Mouse (Mus musculus): ENCODE results near the gene Tango6. TPM values are rescaled to one million over a fixed set of nuclear protein-coding genes. Genes with fewer than 3 reads are reported as not detected.

Gene Tango6
- 10.3 TPM for polyA plus RNA-seq (2021)

- peak; percentile 87 for TF ChIP-seq CTCF (IDR thresholded peaks at IDR 0.05)
- ATAC-seq, result peak; percentile 95
- in situ Hi-C loops (cut with MboI; ENCODE audit: low pct_unique_long_range_greater_than_20kb), result no loop called here
- H3K27me3 ChIP-seq, result no peaks in the 10 kb centered on the region
- DNase-seq (ENCODE audit: low read depth, low spot score), result peak; percentile 27
- ChIA-PET CTCF (interaction anchor here (1.8 kb wide), 1 partner anchor 11 kb away, joined by 6 read pairs; no protein-coding TSS in a partner anchor), POLR2A (interaction anchor here (0.6 kb wide), 1 partner anchor 172 kb away, joined by 5 read pairs; no protein-coding TSS in a partner anchor)
Measured at GRCm38 (mm10) chr8:106682971-106683668, at the start of gene Tango6. Tango6 (plus strand) TSS chr8:106683068.

GRCm38 (mm10) chr8:106633361-106634158 lies 49.3 kb upstream of the Tango6 start:
- no peak for TF ChIP-seq CTCF (IDR thresholded peaks at IDR 0.05)

GRCm38 (mm10) chr8:106635284-106635683 lies 47.6 kb upstream of the Tango6 start:
- ChIA-PET POLR2A (no interaction called here), CTCF (no interaction called here)
- no peak for TF ChIP-seq CTCF (IDR thresholded peaks at IDR 0.05)
- no peak for ATAC-seq
- H3K27me3 ChIP-seq, result no peaks in the 10 kb centered on the region
- in situ Hi-C loops (cut with MboI; ENCODE audit: low pct_unique_long_range_greater_than_20kb), result no loop called here
- DNase-seq (ENCODE audit: low read depth, low spot score), result no peak

More at GRCm38 (mm10) chr8:106633361-106634158, 49.3 kb upstream of the Tango6 start:
- ATAC-seq (no peak), DNase-seq (ENCODE audit: low read depth, low spot score) (no peak)
- ChIA-PET POLR2A (interaction anchor here (0.6 to 1.0 kb wide), 2 partner anchors 41 to 70 kb away, joined by 3 read pairs; no protein-coding TSS in a partner anchor), CTCF (interaction anchor here (1.3 kb wide), 1 partner anchor 10 kb away, joined by 6 read pairs; no protein-coding TSS in a partner anchor)
- no peaks in the 10 kb centered on the region for H3K27me3 ChIP-seq
- in situ Hi-C loops (cut with MboI; ENCODE audit: low pct_unique_long_range_greater_than_20kb), result no loop called here

GRCm38 (mm10) chr8:106637446-106637845 lies 45.4 kb upstream of the Tango6 start:
- H3K27me3 ChIP-seq, result no peaks in the 10 kb centered on the region
- ATAC-seq (no peak), DNase-seq (ENCODE audit: low read depth, low spot score) (no peak)
- TF ChIP-seq CTCF (IDR thresholded peaks at IDR 0.05), result no peak
- ChIA-PET CTCF (interaction anchor here (1.8 kb wide), 1 partner anchor 8 kb away, joined by 7 read pairs; no protein-coding TSS in a partner anchor), POLR2A (no interaction called here)
- in situ Hi-C loops (cut with MboI; ENCODE audit: low pct_unique_long_range_greater_than_20kb), result no loop called here

GRCm38 (mm10) chr8:106638768-106639295 lies 44.0 kb upstream of the Tango6 start:
- ATAC-seq (no peak), DNase-seq (ENCODE audit: low read depth, low spot score) (no peak)
- no peaks in the 10 kb centered on the region for H3K27me3 ChIP-seq
- ChIA-PET POLR2A (no interaction called here), CTCF (interaction anchor here (1.8 kb wide), 1 partner anchor 10 kb away, joined by 7 read pairs; no protein-coding TSS in a partner anchor)
- in situ Hi-C loops (cut with MboI; ENCODE audit: low pct_unique_long_range_greater_than_20kb), result no loop called here
- no peak for TF ChIP-seq CTCF (IDR thresholded peaks at IDR 0.05)

GRCm38 (mm10) chr8:106640212-106640611 lies 42.7 kb upstream of the Tango6 start:
- TF ChIP-seq CTCF (IDR thresholded peaks at IDR 0.05), result no peak
- POLR2A ChIA-PET, result interaction anchor here (0.8 kb wide), 1 partner anchor 10 kb away, joined by 3 read pairs; no protein-coding TSS in a partner anchor
- DNase-seq (ENCODE audit: low read depth, low spot score), result no peak
- CTCF ChIA-PET, result interaction anchor here (0.9 to 8.6 kb wide), 2 partner anchors 14 to 80 kb away, joined by 3 to 81 read pairs; no protein-coding TSS in a partner anchor
- ATAC-seq, result no peak
- in situ Hi-C loops (cut with MboI; ENCODE audit: low pct_unique_long_range_greater_than_20kb), result loop anchor here (5.0 kb wide), 1 partner anchor 78 kb away; no protein-coding TSS in a partner anchor
- H3K27me3 ChIP-seq, result no peaks in the 10 kb centered on the region

GRCm38 (mm10) chr8:106640921-106641320 lies 41.9 kb upstream of the Tango6 start:
- H3K27me3 ChIP-seq, result no peaks in the 10 kb centered on the region
- no peak for ATAC-seq
- DNase-seq (ENCODE audit: low read depth, low spot score), result no peak
- CTCF ChIA-PET, result interaction anchor here (1.1 to 8.6 kb wide), 5 partner anchors 11 to 104 kb away, joined by 3 to 81 read pairs (median 4); no protein-coding TSS in a partner anchor
- in situ Hi-C loops (cut with MboI; ENCODE audit: low pct_unique_long_range_greater_than_20kb), result loop anchor here (5.0 kb wide), 1 partner anchor 79 kb away; no protein-coding TSS in a partner anchor
- POLR2A ChIA-PET, result interaction anchor here (0.8 kb wide), 1 partner anchor 11 kb away, joined by 3 read pairs; no protein-coding TSS in a partner anchor
- TF ChIP-seq CTCF (IDR thresholded peaks at IDR 0.05), result no peak

GRCm38 (mm10) chr8:106642172-106642571 lies 40.7 kb upstream of the Tango6 start:
- CTCF ChIA-PET, result interaction anchor here (0.8 to 8.6 kb wide), 8 partner anchors 10 to 227 kb away, joined by 3 to 81 read pairs (median 4); partner anchors contain the start of gene Zfp90
- H3K27me3 ChIP-seq, result no peaks in the 10 kb centered on the region
- TF ChIP-seq CTCF (IDR thresholded peaks at IDR 0.05), result no peak
- DNase-seq (ENCODE audit: low read depth, low spot score), result no peak
- POLR2A ChIA-PET, result interaction anchor here (1.0 kb wide), 1 partner anchor 81 kb away, joined by 3 read pairs; no protein-coding TSS in a partner anchor
- in situ Hi-C loops (cut with MboI; ENCODE audit: low pct_unique_long_range_greater_than_20kb), result loop anchor here (5.0 kb wide), 1 partner anchor 80 kb away; no protein-coding TSS in a partner anchor
- no peak for ATAC-seq

- ChIA-PET POLR2A (no interaction called here), CTCF (interaction anchor here (1.0 to 8.6 kb wide), 7 partner anchors 10 to 228 kb away, joined by 3 to 81 read pairs (median 6); partner anchors contain the start of gene Zfp90)
- TF ChIP-seq CTCF (IDR thresholded peaks at IDR 0.05), result no peak
- H3K27me3 ChIP-seq, result no peaks in the 10 kb centered on the region
- no peak for ATAC-seq
- in situ Hi-C loops (cut with MboI; ENCODE audit: low pct_unique_long_range_greater_than_20kb), result loop anchor here (5.0 kb wide), 1 partner anchor 81 kb away; no protein-coding TSS in a partner anchor
- no peak for DNase-seq (ENCODE audit: low read depth, low spot score)
Measured at GRCm38 (mm10) chr8:106643100-106643499, 39.8 kb upstream of the Tango6 start.

Measured in Patski (cell line).